Mouse (Mus musculus): ENCODE data around the gene Ppp1r12b. TPM values are rescaled to one million over a fixed set of nuclear protein-coding genes. Genes with fewer than 3 reads are reported as not detected.

The Ppp1r12b gene
- total and polyA plus RNA-seq, 3 experiments: 0.64 to 1.8 (median 1.6) TPM

DNA sequence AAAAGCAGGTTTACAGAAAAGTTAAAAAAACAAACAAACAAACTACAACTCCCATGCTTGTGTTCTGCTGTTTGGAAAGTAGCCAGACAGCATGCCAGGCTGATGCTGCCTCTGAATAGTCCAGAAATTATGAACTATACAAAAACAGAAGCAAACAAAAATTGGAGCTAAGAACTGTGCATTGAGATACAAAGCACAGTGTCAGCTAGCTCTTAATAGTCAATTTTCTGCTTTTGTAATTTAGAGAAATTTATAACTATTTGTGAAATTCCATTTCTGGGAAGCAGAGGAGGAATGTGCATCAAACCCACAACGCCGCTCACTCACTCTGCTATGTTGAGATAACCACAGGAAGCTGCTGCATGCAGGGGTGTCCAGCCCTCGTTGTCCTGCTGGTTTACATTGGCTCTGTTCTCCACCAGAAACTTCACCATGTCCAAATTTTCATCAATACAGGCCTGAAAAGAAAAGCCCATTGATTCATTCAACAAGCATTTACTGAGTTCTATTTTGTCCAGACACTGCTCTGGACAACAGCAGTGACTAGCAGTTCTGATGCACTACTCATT is 53.6 kb downstream of the Ppp1r12b start:
- Histone ChIP-seq H3K4me2 (ENCODE audit: insufficient read depth, low read depth, poor library complexity, severe bottlenecking) (no peak overlapping the region), H3K4me1 (ENCODE audit: control insufficient read depth in 1 of 2, insufficient read depth in 2 of 2) (no peaks in the 10 kb centered on the region), H3K9ac (ENCODE audit: insufficient read depth, low read depth) (no peak overlapping the region), H3K4me3 (replicated peaks in 1 of 3; ENCODE audit: low read depth in 2 of 3, low read length in 2 of 3, poor library complexity in 1 of 3) (no peak overlapping the region), H3K27me3 (replicated peaks) (no peaks in the 10 kb centered on the region), H3K27ac (ENCODE audit: insufficient read depth, low read depth) (no peak overlapping the region), H3K9me3 (replicated peaks; ENCODE audit: low read length) (no peaks in the 10 kb centered on the region), H3K79me2 (replicated peaks; ENCODE audit: control insufficient read depth, extremely low read depth, insufficient read depth, poor library complexity, severe bottlenecking) (no peaks in the 10 kb centered on the region), H3K36me3 (replicated peaks in 1 of 2; ENCODE audit: control insufficient read depth in 1 of 2, insufficient read depth in 1 of 2, low read length in 1 of 2) (no peaks in the 10 kb centered on the region)
- dilution Hi-C loops (cut with MboI; ENCODE audit: extremely low pct_ligation_motif_present, extremely low pct_unique_long_range_greater_than_20kb, low sequenced_read_pairs): no loop called here
- in situ Hi-C loops (cut with MboI; ENCODE audit: low pct_ligation_motif_present, low pct_unique_long_range_greater_than_20kb, low sequenced_read_pairs): no loop called here
- no peak for DNase-seq (ENCODE audit: extremely low read depth)
- TF ChIP-seq RAD21 (IDR thresholded peaks at IDR 0.05; ENCODE audit: low read depth, low read length) (no peak), ZKSCAN1 (IDR thresholded peaks at IDR 0.05; ENCODE audit: borderline replicate concordance, low read depth, low read length) (no peak), MXI1 (IDR thresholded peaks at IDR 0.05; ENCODE audit: low read depth, low read length) (no peak), MAFK (IDR thresholded peaks at IDR 0.05; ENCODE audit: insufficient replicate concordance, low read length) (no peak), CHD1 (IDR thresholded peaks at IDR 0.05; ENCODE audit: low read depth, low read length) (no peak), USF2 (conservative IDR thresholded peaks at IDR 0.05; ENCODE audit: low read depth, low read length) (no peak), TBP (conservative IDR thresholded peaks at IDR 0.05; ENCODE audit: low read depth, low read length) (no peak), BHLHE40 (IDR thresholded peaks at IDR 0.05; ENCODE audit: low read depth, low read length) (no peak), ZMIZ1 (IDR thresholded peaks at IDR 0.05; ENCODE audit: low read depth, low read length) (no peak), ZNF384 (IDR thresholded peaks at IDR 0.05; ENCODE audit: low read depth, low read length) (no peak), IRF4 (IDR thresholded peaks at IDR 0.05; ENCODE audit: low read depth, low read length) (no peak), GABPA (IDR thresholded peaks at IDR 0.05; ENCODE audit: insufficient replicate concordance, low read depth, low read length) (no peak), TCF12 (IDR thresholded peaks at IDR 0.05; ENCODE audit: low read depth, low read length) (no peak), USF1 (IDR thresholded peaks at IDR 0.05; ENCODE audit: low read depth, low read length) (no peak), SIN3A (IDR thresholded peaks at IDR 0.05; ENCODE audit: low read length) (no peak)

DNA sequence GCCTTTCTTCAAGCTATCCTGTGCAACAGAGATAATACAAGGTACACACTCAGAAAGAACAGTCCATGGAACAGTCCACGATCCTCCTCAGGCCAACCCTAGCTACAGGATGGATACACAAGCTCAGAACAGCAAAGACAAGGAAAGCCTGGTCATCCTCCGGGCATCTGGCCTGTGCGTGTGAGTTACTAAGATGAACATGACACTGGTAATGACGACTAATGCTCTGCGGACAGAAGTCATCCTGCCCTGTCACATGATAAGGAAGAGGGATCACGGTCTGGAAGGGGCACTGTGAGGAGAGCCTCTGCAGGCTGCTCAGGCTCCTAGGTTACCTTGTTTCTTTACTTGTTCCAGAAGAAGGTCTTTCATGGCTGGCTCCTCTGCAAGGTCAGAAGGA is 59.7 kb downstream of the Ppp1r12b start:
- no peak overlapping the region for H3K4me3 ChIP-seq (replicated peaks in 1 of 3; ENCODE audit: low read depth in 2 of 3, low read length in 2 of 3, poor library complexity in 1 of 3)
- peaks cover 0 to 9% of the 10 kb centered on the region in 2 experiments for H3K36me3 ChIP-seq (replicated peaks in 1 of 2; ENCODE audit: control insufficient read depth in 1 of 2, insufficient read depth in 1 of 2, low read length in 1 of 2)
- H3K4me1 ChIP-seq (ENCODE audit: control insufficient read depth in 1 of 2, insufficient read depth in 2 of 2): peaks cover 0 to 10% of the 10 kb centered on the region in 2 experiments; a peak in 2 of 4 replicates
- no peak for DNase-seq (ENCODE audit: extremely low read depth)
- H3K79me2 ChIP-seq (replicated peaks; ENCODE audit: control insufficient read depth, extremely low read depth, insufficient read depth, poor library complexity, severe bottlenecking): no peaks in the 10 kb centered on the region
- no peak overlapping the region for H3K4me2 ChIP-seq (ENCODE audit: insufficient read depth, low read depth, poor library complexity, severe bottlenecking)
- H3K9ac ChIP-seq (ENCODE audit: insufficient read depth, low read depth): no peak overlapping the region
- H3K9me3 ChIP-seq (replicated peaks; ENCODE audit: low read length): no peaks in the 10 kb centered on the region
- in situ Hi-C loops (cut with MboI; ENCODE audit: low pct_ligation_motif_present, low pct_unique_long_range_greater_than_20kb, low sequenced_read_pairs) (no loop called here), dilution Hi-C loops (cut with MboI; ENCODE audit: extremely low pct_ligation_motif_present, extremely low pct_unique_long_range_greater_than_20kb, low sequenced_read_pairs) (no loop called here)
- H3K27me3 ChIP-seq (replicated peaks): no peaks in the 10 kb centered on the region
- no peak overlapping the region for H3K27ac ChIP-seq (ENCODE audit: insufficient read depth, low read depth)
- TF ChIP-seq MXI1 (IDR thresholded peaks at IDR 0.05; ENCODE audit: low read depth, low read length) (no peak), CTCF (conservative IDR thresholded peaks at IDR 0.05 in 1 of 2, IDR thresholded peaks at IDR 0.05 in 1 of 2; ENCODE audit: low read depth in 2 of 2, low read length in 2 of 2) (no peak), ELF1 (IDR thresholded peaks at IDR 0.05; ENCODE audit: low read depth, low read length) (no peak), USF2 (conservative IDR thresholded peaks at IDR 0.05; ENCODE audit: low read depth, low read length) (no peak), JUND (conservative IDR thresholded peaks at IDR 0.05; ENCODE audit: low read depth, low read length) (no peak)

Measured in CH12.LX (cell line).